In the genomic region with DNA sequence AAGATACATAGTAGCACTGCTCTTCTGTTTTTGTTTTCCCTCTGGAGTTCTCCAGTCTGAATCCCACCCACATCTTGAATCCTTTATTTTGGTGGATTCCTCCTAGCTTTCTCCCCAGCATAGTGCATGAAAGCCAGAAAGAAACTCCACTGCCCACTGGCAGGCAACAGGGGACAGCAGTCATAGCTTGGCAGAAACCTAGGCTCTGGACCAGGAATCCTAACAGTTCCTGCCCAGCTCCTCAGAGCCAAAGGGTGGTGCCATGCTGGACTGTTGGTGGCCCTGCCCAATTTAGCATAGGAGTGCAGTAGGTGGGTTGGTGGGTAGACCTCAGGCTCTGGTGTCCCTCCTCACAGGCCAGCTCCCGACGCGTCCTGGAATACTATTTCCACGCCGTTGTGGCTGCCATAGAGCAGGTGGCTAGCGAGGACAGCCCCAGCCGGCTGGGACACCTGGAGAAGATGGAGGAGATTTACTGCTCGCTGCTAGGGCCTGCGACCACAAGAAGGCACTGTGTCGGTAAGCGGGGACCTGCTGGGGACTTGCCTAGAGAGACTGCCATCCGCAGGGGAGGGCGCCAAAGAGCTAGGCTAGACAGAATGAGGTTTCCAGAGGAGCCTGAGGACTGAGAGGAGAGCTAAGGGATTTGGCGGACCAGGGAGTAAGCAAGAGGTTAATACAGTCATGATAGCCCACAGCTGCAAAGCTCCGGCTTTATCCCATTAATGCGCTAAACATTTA, we compare ENCODE assay signal across 7 mouse cellular contexts. TPM values are rescaled to one million over a fixed set of nuclear protein-coding genes. Genes with fewer than 3 reads are reported as not detected.
DNase-seq lines count a peak whose midpoint lies in the region; ATAC-seq and TF ChIP-seq lines count a peak whose summit lies in the region.

No protein-coding gene starts in this region.

- H3K36me3 ChIP-seq in testis, adult 2 months (ENCODE audit: control insufficient read depth, insufficient read depth, low read length) = no peaks in the 10 kb centered on the region

- no peak for DNase-seq in testis, postnatal 14 days (ENCODE audit: low spot score)
- peak; percentile 92 for DNase-seq in brain, adult 2 months (ENCODE audit: low read depth, low spot score)
- peak; percentile 58 for DNase-seq in kidney, postnatal 14 days
- DNase-seq in lung, postnatal 14 days = peak; percentile 68
- peak; percentile 80 for DNase-seq in thymus, postnatal 14 days

- TF ChIP-seq POLR2A in testis, adult 2 months (IDR thresholded peaks at IDR 0.05; ENCODE audit: control insufficient read depth, low read depth, low read length) = no peak

- H3K4me1 ChIP-seq in testis, adult 2 months (ENCODE audit: control insufficient read depth, insufficient read depth, low read length) = peaks cover 6% of the 10 kb centered on the region

- peak; percentile 27; the same call in 1 of the 2 replicates for TF ChIP-seq CTCF in testis, adult 2 months (IDR thresholded peaks at IDR 0.05; ENCODE audit: control insufficient read depth, insufficient read depth, insufficient replicate concordance, low read depth, low read length)

- ATAC-seq in frontal cortex, adult (ENCODE audit: low TSS enrichment) = peak; percentile 81

- no peak overlapping the region for H3K4me3 ChIP-seq in testis, adult 2 months (ENCODE audit: control insufficient read depth, low read depth, low read length)

- H3K27me3 ChIP-seq in testis, adult 2 months (ENCODE audit: control insufficient read depth, insufficient read depth, low read length) = no peaks in the 10 kb centered on the region

- H3K27ac ChIP-seq in testis, adult 2 months (ENCODE audit: control insufficient read depth, insufficient read depth, low read depth, low read length) = no peak overlapping the region

RNA-seq across cellular contexts. Expression of a gene that starts 24.8 kb away (rescaled TPM):
- polyA plus RNA-seq in testis, adult 2 months (2012; rRNA removed) = 7.9 and 9.2 TPM in 2 replicates

RNA-seq across cellular contexts. Expression of a gene that starts 28.4 kb away (rescaled TPM):
- 5.4 and 5.8 TPM in 2 replicates for polyA plus RNA-seq in testis, adult 2 months (2012; rRNA removed)

RNA-seq across cellular contexts. Expression of a gene that starts 55.6 kb away (rescaled TPM):
- polyA plus RNA-seq in testis, adult 2 months (2012; rRNA removed) = 79.1 and 87.0 TPM in 2 replicates
